Mouse (Mus musculus) lung, embryonic 15.5 days (tissue): ENCODE results near the gene Nlrp4c. TPM values are rescaled to one million over a fixed set of nuclear protein-coding genes. Genes with fewer than 3 reads are reported as not detected.

Experiments used
- ATAC-seq: fragments of 200-750 bp; cut with Nextera tagmentation; 2 replicates; pipeline ENCODE4 v1.8.0; 2017; ENCODE audit warnings: moderate number of reproducible peaks, borderline replicate concordance; ENCODE audit not compliant: low FRiP score, low TSS enrichment; ENCODE audit errors: extremely low read depth
- H3K27ac ChIP-seq: fragments of 300-500 bp; sonication (generic); 2 replicates; pipeline ENCODE4 v1.5.1; 2015; ENCODE audit warnings: moderate library complexity, mild to moderate bottlenecking, inconsistent platforms
- H3K27me3 ChIP-seq: fragments of 300-500 bp; sonication (generic); 2 replicates; pipeline ENCODE4 v1.6.1; 2015; ENCODE audit warnings: inconsistent platforms
- H3K36me3 ChIP-seq: fragments of 300-500 bp; sonication (generic); 2 replicates; pipeline ENCODE4 v1.6.1; 2015; ENCODE audit warnings: inconsistent platforms
- H3K4me1 ChIP-seq: fragments of 300-500 bp; sonication (generic); 2 replicates; pipeline ENCODE4 v1.6.1; 2015; ENCODE audit warnings: inconsistent platforms
- H3K4me2 ChIP-seq: fragments of 300-500 bp; sonication (generic); 2 replicates; pipeline ENCODE4 v1.6.1; 2015; ENCODE audit warnings: inconsistent platforms, mild to moderate bottlenecking, moderate library complexity
- H3K4me3 ChIP-seq: fragments of 300-500 bp; sonication (generic); 2 replicates; pipeline ENCODE4 v1.5.1; 2015; ENCODE audit warnings: mild to moderate bottlenecking, inconsistent platforms
- H3K9ac ChIP-seq: fragments of 300-500 bp; sonication (generic); 2 replicates; pipeline ENCODE4 v1.6.1; 2015; ENCODE audit warnings: inconsistent platforms
- H3K9me3 ChIP-seq: fragments of 300-500 bp; sonication (generic); 2 replicates; pipeline ENCODE4 v1.6.1; 2016; ENCODE audit warnings: inconsistent platforms
- WGBS: fragments of 180-500 bp; shearing (Covaris S2); methylation state at CpG from one replicate; pipeline ENCODE4 v1.1.7; 2015; 5-methylcytosine and 5-hydroxymethylcytosine counted together
- polyA plus RNA-seq: library from polyadenylated mRNA; unstranded; fragments of >200 nt; fragmentation: Nextera tagmentation; extraction: Ambion mirVana; gene quantifications from 2 replicates; pipeline ENCODE4 v1.2.1, GENCODE M21; 2015

Nlrp4c gene
- polyA plus RNA-seq, 1 experiment from 2014 or later = not detected

DNA sequence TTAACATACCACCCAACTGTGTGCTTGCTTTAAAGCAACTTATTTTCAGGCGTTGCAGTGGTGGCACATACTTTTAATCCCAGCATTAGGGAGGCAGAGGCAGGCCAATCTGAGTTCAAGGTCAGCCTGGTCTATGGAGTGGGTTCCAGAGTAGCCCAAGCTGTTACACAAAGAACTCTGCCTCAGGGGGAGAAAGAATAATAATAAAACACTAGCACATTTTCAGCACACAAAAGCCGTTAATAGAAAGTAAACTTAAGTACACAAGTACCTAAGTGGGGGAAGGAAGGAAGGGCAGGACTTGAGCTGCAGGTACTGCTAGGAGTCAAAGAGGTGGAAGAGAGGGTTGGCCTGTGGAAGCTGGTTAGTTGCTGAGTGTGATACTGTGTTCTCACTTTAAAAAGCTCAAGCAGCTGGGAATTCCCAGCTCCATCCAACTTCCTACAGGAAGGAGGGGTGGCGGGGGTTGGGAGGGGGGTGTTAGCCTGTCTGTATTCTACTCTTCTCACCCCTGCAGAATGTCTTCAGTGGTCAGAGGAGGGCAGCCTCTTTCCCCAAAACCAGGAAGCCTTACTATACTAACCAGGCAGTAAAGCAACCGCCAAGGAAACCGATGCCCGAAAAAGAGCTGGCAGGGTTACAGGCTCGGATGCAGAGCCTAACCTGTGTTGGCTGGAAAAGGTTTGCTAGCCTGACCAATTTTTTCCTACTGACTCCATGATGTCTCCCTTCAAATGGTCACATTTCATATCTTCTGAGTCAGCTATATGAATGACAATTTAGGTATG, 101.4 kb downstream of the Nlrp4c start:
- Histone ChIP-seq H3K9ac (no peak overlapping the region), H3K4me1 (peaks cover 49% of the 10 kb centered on the region), H3K4me2 (no peak overlapping the region), H3K9me3 (no peaks in the 10 kb centered on the region), H3K36me3 (peaks cover 7% of the 10 kb centered on the region; the same call in 1 of the 2 replicates), H3K27ac (peak overlapping the region; percentile 50; the same call in 1 of the 2 replicates), H3K4me3 (no peak overlapping the region), H3K27me3 (no peaks in the 10 kb centered on the region)
- no peak for ATAC-seq
- 66% methylated on average over 7 of the region's 7 CpGs for WGBS

DNA sequence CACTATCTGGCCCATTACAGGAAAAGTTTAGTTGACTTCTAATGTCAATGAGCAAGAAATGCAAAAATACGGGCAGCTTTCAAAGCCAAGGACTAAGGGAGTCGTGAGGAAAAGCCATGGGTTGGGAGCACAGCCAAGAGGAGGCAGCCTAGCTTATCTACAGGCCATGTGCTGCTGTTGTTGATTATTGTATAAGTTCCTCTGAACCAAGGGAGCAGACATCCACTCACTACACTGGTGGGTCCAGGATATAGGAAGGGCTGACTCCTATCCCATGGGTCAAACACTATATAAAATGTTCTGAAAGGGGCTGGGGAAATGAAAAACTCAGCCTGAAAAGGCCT, 102.0 kb downstream of the Nlrp4c start:
- Histone ChIP-seq H3K4me3 (no peak overlapping the region), H3K27me3 (no peaks in the 10 kb centered on the region), H3K36me3 (peaks cover 1% of the 10 kb centered on the region; the same call in 1 of the 2 replicates), H3K4me2 (no peak overlapping the region), H3K27ac (peak overlapping the region; percentile 50), H3K9ac (no peak overlapping the region), H3K9me3 (no peaks in the 10 kb centered on the region), H3K4me1 (peaks cover 51% of the 10 kb centered on the region)
- no peak for ATAC-seq
- WGBS = 21% methylated on average over 2 of the region's 2 CpGs

GRCm38 (mm10) chr7:6147688-6148087, 102.7 kb downstream of the Nlrp4c start:
- H3K36me3 ChIP-seq = no peaks in the 10 kb centered on the region
- no peaks in the 10 kb centered on the region for H3K9me3 ChIP-seq
- peaks cover 51% of the 10 kb centered on the region for H3K4me1 ChIP-seq
- H3K4me3 ChIP-seq = no peak overlapping the region
- peak overlapping the region; percentile 50; the same call in 1 of the 2 replicates for H3K27ac ChIP-seq
- 47% methylated on average over 5 of the region's 5 CpGs for WGBS
- no peak for ATAC-seq
- no peak overlapping the region for H3K9ac ChIP-seq
- no peak overlapping the region for H3K4me2 ChIP-seq
- H3K27me3 ChIP-seq = no peaks in the 10 kb centered on the region

GRCm38 (mm10) chr7:6151266-6151665, 106.3 kb downstream of the Nlrp4c start:
- 80% methylated on average over 1 of the region's 1 CpGs for WGBS
- peaks cover 54% of the 10 kb centered on the region for H3K4me1 ChIP-seq

DNA sequence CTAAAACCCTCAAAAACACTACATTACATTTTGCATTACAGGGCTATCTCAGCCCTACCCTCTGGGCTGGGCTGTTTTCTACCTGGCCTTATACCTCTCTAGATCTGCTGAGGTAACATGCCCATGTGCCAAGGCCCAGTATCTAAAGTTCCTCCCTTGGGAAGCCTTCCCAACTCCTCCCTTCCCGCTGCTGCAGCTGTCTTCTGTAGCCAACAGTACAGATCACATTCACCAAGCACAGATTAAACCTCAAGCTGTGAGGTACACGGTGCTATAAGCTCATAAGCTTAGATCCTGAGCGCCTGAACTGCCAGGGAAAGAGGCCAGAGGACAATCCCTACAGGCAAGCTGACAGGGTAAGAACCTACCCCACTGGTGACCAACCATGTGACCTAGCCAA, 107.1 kb downstream of the Nlrp4c start:
- Histone ChIP-seq H3K9ac (no peak overlapping the region), H3K36me3 (no peaks in the 10 kb centered on the region), H3K4me3 (no peak overlapping the region), H3K27ac (no peak overlapping the region), H3K4me2 (no peak overlapping the region), H3K4me1 (peaks cover 54% of the 10 kb centered on the region), H3K9me3 (no peaks in the 10 kb centered on the region), H3K27me3 (no peaks in the 10 kb centered on the region)
- ATAC-seq = no peak
- 81% methylated on average over 3 of the region's 3 CpGs for WGBS

More at GRCm38 (mm10) chr7:6151266-6151665, 106.3 kb downstream of the Nlrp4c start:
- Histone ChIP-seq H3K9ac (no peak overlapping the region), H3K36me3 (no peaks in the 10 kb centered on the region), H3K4me3 (no peak overlapping the region), H3K27ac (no peak overlapping the region), H3K27me3 (no peaks in the 10 kb centered on the region), H3K4me2 (no peak overlapping the region), H3K9me3 (no peaks in the 10 kb centered on the region)
- no peak for ATAC-seq

- peaks cover 48% of the 10 kb centered on the region for H3K4me1 ChIP-seq
- no peak overlapping the region for H3K27ac ChIP-seq
- WGBS = 81% methylated on average over 3 of the region's 3 CpGs
- no peak for ATAC-seq
- H3K27me3 ChIP-seq = no peaks in the 10 kb centered on the region
- no peaks in the 10 kb centered on the region for H3K9me3 ChIP-seq
- no peak overlapping the region for H3K4me3 ChIP-seq
- no peak overlapping the region for H3K4me2 ChIP-seq
- no peaks in the 10 kb centered on the region for H3K36me3 ChIP-seq
- H3K9ac ChIP-seq = no peak overlapping the region
Observed at GRCm38 (mm10) chr7:6153131-6153530, 108.2 kb downstream of the Nlrp4c start.

- peak overlapping the region; percentile 90 for H3K4me3 ChIP-seq
- no peaks in the 10 kb centered on the region for H3K36me3 ChIP-seq
- no peak overlapping the region for H3K27ac ChIP-seq
- ATAC-seq = no peak
- H3K27me3 ChIP-seq = no peaks in the 10 kb centered on the region
- peak overlapping the region; percentile 93 for H3K9ac ChIP-seq
- H3K4me2 ChIP-seq = peak overlapping the region; percentile 70
- 60% methylated on average over 5 of the region's 5 CpGs for WGBS
- peaks cover 37% of the 10 kb centered on the region for H3K4me1 ChIP-seq
- no peaks in the 10 kb centered on the region for H3K9me3 ChIP-seq
Observed at GRCm38 (mm10) chr7:6154164-6154563, 109.2 kb downstream of the Nlrp4c start.

Other genes starting within 250 kb of the Nlrp4c start
- not detected in 2 replicates for gene Vmn1r63, start 239.7 kb upstream of the Nlrp4c start, polyA plus RNA-seq
- not detected in 2 replicates for gene Vmn1r64, start 160.6 kb upstream of the Nlrp4c start, polyA plus RNA-seq
- not detected in 2 replicates for gene Vmn1r65, start 34.2 kb upstream of the Nlrp4c start, polyA plus RNA-seq
- gene Zfp787, start 110.8 kb downstream of the Nlrp4c start, polyA plus RNA-seq = 24.6 and 25.4 TPM in 2 replicates
- gene Zfp444, start 127.1 kb downstream of the Nlrp4c start, polyA plus RNA-seq = 55.8 and 62.2 TPM in 2 replicates
- gene Galp, start 151.9 kb downstream of the Nlrp4c start, polyA plus RNA-seq = not detected in 2 replicates
- gene Zscan5b, start 177.1 kb downstream of the Nlrp4c start, polyA plus RNA-seq = not detected in 2 replicates
- 0.25 TPM in 1 of 2 replicates, not detected in the other for gene Epp13, start 207.5 kb downstream of the Nlrp4c start, polyA plus RNA-seq
- gene Zfp667, start 241.4 kb downstream of the Nlrp4c start, polyA plus RNA-seq = 5.6 and 7.1 TPM in 2 replicates